Mouse (Mus musculus): Measurements from ENCODE around the gene BC025920.

DNA sequence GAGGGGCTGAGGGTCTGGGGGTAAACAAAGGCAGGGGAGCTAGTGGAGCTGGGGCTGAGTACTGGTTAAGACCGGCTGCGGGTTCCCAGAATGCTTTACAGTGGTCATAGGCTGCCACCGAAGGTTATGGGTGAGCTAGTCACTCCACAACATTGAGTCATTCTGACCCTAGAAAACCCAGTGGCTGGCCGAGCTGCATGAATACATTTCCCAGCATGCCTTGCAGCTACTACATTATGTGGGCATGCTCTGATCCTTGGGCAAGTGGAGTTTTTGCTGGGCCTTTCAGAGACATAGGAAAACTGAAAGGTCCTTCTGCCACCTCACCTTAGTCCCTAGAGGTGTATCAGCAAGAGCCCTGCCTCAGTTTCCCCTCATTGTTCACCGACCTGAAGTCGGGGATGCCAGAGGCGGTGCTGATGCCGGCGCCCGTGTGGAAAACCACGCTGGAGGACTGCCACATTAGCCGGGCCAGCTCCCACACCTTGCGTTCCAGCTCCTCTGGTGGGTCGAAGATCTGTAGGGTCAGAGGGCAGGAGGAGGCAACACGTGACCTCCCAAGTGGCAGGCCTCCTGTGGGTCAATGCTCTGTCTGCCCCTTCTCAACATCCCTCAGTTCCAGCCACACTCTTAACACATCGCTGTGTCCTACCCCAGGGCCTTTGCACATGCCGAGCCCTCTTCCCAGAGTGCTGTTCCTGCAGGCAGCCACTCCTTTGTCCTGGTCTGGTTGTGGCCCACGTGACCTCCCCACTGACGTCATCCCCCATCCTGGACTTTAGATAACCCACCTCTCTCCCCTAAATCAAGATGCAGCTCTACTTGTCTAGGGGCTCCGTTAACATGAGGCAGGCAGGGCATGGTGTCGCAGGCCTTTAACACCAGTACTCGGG, 20.3 kb downstream of the BC025920 start:
- TF ChIP-seq GATA1 (IDR thresholded peaks at IDR 0.05; ENCODE audit: borderline replicate concordance, low read length), result no peak
- TF ChIP-seq FLI1 (IDR thresholded peaks at IDR 0.05; ENCODE audit: low read length), result no peak

Measured in megakaryocyte, embryonic 14.5 days (primary cell).